Mouse (Mus musculus) brain, embryonic 14.5 days (tissue): ENCODE results near the gene Il9. TPM values are rescaled to one million over a fixed set of nuclear protein-coding genes. Genes with fewer than 3 reads are reported as not detected.
A peak's percentile ranks its signal among the peaks of the same experiment; 100 is the strongest.

Source experiments
- DNase-seq: peaks from one replicate; pipeline ENCODE4 v3.0.0-alpha.2; 2011; ENCODE audit warnings: low read depth
- CTCF ChIP-seq: fragments of 200-500 bp; IDR thresholded peaks from 2 replicates; pipeline ENCODE4 v1.5.1; 2012; ENCODE audit warnings: inconsistent platforms, mild to moderate bottlenecking, moderate library complexity, borderline replicate concordance; ENCODE audit not compliant: insufficient read depth, insufficient read length; ENCODE audit errors: extremely low read depth
- POLR2A ChIP-seq: fragments of 200-500 bp; IDR thresholded peaks from 2 replicates; pipeline ENCODE4 v1.6.1; 2012; ENCODE audit warnings: mild to moderate bottlenecking, inconsistent platforms, borderline replicate concordance; ENCODE audit not compliant: poor library complexity, insufficient read depth, insufficient read length, severe bottlenecking; ENCODE audit errors: extremely low read depth
- polyA plus RNA-seq: library from polyadenylated mRNA; depleted of rRNA; stranded (reverse); fragments of >200 nt; gene quantifications from 2 replicates; pipeline ENCODE4 v1.2.3, GENCODE M21; 2012; rRNA removed

The Il9 gene
- not detected in 2 replicates for polyA plus RNA-seq

DNA sequence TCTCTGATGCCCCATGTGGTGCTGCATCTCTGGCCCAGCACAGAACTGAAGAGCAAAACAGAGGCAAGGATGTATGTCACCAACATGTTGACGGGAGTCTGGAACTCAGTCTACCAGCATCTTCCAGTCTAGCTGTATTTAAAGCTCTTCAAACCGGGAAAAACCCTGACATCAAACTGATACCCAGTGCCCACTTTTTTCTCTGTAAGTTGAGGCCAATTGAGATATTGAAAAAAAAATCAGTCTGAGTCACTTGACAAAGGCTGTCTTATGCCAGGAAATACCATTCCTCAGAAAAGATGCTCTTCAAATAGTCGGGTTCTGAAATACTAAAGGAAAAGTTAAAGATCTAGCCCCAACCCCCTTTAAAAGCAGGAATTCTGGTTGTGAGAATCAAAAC lies at the start of gene Il9:
Gene Il9, minus strand, starts transcription at position 101 of the 400 bp plus-strand sequence.
- TF ChIP-seq POLR2A, result no peak

DNA sequence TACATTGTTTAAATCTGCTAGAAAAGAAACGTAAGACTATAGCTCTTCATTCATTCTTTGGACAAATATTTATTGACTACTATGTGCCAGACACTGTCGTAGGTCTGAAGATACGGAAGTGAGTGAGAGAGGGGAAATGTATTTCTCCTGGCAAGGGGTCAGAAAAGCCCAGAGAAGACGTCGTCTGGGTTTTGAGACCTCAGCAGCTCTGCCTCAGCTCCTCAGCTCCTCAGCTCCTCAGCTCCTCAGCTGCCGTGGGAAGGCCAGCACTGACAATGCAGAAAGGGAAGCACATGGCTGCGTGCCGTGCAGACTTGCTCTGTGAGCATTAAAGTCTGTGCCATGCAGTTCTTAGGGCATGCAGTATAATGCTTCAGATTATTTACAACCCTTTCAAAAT lies 47.6 kb upstream of the Il9 start:
- no peak for TF ChIP-seq CTCF
- TF ChIP-seq POLR2A, result no peak
- no peak for DNase-seq

More for the DNA sequence above, at the start of gene Il9:
- DNase-seq, result no peak

GRCm38 (mm10) chr13:56529031-56529430 lies 47.0 kb upstream of the Il9 start:
- DNase-seq, result no peak
- TF ChIP-seq POLR2A (no peak), CTCF (no peak)

GRCm38 (mm10) chr13:56528281-56528680 lies 46.2 kb upstream of the Il9 start:
- TF ChIP-seq CTCF (no peak), POLR2A (no peak)
- no peak for DNase-seq

DNA sequence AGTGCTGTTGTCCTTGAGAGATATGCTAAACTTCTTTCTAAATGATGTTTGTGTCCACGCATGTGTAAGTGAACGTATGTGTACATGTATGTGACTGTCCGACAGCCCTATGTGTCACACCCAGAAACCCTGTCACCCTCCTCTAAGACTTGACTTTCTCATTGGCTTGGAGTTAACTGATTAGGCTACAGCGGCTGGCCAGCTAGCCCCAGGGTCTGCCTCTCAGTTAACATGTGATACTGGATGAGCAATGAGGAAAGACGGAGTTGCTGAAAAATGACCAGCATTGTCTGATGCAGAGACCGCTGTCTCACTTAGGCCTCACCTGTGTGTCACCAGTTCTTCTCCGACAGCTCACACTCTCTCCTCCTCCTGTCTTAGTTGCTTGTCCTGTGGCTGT lies 45.8 kb upstream of the Il9 start:
- TF ChIP-seq POLR2A, result no peak
- TF ChIP-seq CTCF, result no peak
- DNase-seq, result no peak

DNA sequence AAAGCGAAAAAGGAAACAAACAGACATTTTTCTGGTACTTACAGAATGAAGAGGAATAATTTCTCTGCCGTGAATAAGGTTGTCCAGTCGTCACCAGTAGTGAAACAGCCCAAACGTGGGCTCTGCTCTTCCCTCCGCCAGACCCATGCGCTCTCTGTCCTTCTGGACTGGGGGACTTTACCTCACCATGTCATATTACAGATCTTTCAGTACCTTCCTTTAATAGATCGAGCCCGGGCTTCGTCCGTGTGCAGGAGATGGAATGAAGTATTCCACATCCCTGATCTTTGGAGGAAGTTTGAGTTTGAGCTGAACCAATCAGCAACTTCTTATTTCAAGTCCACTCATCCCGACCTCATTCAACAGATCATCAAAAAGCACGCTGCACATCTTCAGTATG lies 44.8 kb upstream of the Il9 start:
- TF ChIP-seq POLR2A (no peak), CTCF (no peak)
- DNase-seq, result no peak

DNA sequence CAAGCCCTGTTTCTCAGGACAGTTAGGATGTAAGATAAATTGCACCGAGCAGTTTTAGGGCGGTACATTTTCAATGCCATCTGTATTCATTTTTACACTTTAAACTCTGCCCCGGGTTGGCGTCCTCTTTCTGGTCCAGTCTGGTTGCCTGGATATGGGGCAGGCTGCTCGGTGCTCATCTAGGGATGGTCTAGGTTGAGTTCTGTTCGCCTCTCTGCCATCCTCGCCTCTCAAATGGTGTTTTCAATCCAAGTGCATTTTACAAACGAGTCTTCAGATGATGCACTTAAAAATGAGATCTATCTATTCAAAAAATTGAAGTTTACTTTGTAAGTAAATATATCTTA lies 40.7 kb upstream of the Il9 start:
- TF ChIP-seq CTCF (no peak), POLR2A (no peak)
- no peak for DNase-seq

- TF ChIP-seq CTCF (no peak), POLR2A (peak; percentile 21; the same call in 1 of the 2 replicates)
- DNase-seq, result peak; percentile 95
These were observed 40.2 kb upstream of the Il9 start, which contains the start of gene Fbxl21 for GRCm38 (mm10) chr13:56522081-56522820. Fbxl21 (plus strand) TSS chr13:56522472.

DNA sequence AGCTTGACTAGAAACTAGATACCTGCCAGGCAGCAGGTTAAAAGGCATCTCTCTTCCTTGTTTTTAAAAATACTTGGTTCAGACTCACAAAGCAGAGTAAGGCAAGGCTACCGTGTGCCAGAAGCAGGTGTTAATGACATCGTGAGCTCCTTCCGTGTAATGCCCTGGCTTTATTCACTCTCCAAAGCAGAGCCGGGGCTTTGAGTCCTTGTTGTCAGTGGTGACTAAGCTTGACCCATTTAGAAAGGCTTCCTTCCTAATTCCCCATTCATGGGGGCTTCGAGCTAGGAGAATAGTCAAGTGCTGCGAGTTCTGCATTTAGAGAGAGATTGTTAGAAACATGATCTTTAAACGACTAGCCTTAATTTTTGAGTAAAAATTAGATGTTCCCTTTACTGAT lies 34.8 kb upstream of the Il9 start:
- DNase-seq, result peak; percentile 43
- TF ChIP-seq POLR2A (no peak), CTCF (no peak)

GRCm38 (mm10) chr13:56516311-56516710 lies 34.3 kb upstream of the Il9 start:
- TF ChIP-seq POLR2A, result no peak
- no peak for TF ChIP-seq CTCF
- DNase-seq, result peak; percentile 50

DNA sequence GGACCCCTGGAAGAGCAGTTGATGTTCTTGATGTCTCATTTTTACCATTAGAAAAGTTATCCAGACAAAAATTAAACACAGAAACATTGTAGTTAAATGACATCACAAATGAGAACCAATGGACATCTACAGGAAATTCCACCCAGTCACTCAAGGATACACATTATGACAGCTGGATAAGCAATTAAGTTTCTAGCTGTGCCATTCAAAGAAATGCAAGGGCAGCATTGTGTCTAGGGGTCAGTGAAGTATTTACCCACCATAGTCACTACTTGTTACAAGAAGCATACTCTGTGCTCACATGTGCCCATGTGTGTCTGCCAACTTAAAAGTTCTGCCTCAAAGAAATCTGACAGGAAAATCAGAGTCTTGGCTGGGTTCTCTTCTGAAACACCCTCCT lies 31.5 kb upstream of the Il9 start:
- no peak for TF ChIP-seq CTCF
- TF ChIP-seq POLR2A, result no peak
- DNase-seq, result no peak

DNA sequence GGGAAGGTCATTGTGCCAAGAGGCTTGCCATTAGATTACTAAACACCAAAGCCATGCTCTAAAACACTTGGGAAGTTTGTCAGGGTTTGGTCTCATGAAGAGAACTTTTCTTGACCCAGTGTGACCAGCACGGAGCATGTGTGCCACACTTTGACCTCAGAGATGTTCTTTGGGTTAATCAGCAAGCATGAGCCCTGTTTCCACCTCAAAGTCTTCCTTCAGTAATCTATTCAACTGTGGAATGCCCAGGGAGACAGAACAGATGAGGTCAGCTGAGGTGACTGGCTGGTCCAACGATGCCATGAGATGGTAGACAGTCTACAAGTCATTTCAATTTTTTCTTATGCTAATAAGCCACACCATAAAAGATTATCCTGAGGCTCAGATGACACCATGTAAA lies 27.8 kb upstream of the Il9 start:
- DNase-seq, result no peak
- TF ChIP-seq POLR2A (no peak), CTCF (no peak)
